Mouse (Mus musculus): ENCODE measurements around the gene Utp14b.

DNA sequence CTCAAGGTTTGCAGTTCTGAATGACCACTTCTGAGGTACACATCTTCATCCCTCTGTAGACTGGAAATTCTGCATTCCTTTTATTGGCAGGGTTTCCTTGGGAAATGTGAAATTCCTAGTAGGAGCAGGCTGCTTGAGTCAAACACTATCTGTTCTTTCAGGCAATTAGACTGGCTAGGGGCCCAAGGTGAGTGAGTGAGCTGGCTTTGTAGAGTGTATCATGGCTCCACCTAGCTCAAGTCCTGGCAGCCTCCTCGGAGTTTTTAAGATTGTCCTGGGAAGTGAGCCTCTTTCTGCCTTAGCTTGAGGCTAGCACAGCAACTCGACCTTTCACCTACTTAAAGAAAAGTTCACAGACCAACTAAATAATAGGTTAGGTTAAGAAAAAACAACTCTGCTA, 1.4 kb upstream of the Utp14b start:
- TF ChIP-seq CTCF (IDR thresholded peaks at IDR 0.05; ENCODE audit: low read depth, low read length) (no peak), POLR2A (IDR thresholded peaks at IDR 0.05; ENCODE audit: extremely low read depth, insufficient read depth, low read length) (no peak)
